In genomic region chr1:33756258-33757032, GRCm38 (mm10) we compare ENCODE assay signal across 8 mouse cellular contexts. TPM values are rescaled to one million over a fixed set of nuclear protein-coding genes. Genes with fewer than 3 reads are reported as not detected.
A peak's percentile ranks its signal among the peaks of the same experiment; 100 is the strongest.
DNase-seq lines count a peak whose midpoint lies in the region; ATAC-seq and TF ChIP-seq lines count a peak whose summit lies in the region.

No protein-coding gene starts in this region.

- no peak for ATAC-seq in heart, embryonic 13.5 days (ENCODE audit: extremely low read depth, insufficient number of reproducible peaks, low FRiP score, low TSS enrichment)
- no peak for ATAC-seq in forebrain, embryonic 11.5 days (replicated peaks; ENCODE audit: low FRiP score)
- 0 out of 2 replicates have a peak, but pooled peaks have one; percentile 19 for ATAC-seq in liver, embryonic 11.5 days (replicated peaks; ENCODE audit: low FRiP score)

- no peak for DNase-seq in heart, adult 18-20 months
- DNase-seq in ES-E14 (ENCODE audit: low read depth, low spot score), result no peak
- no peak for DNase-seq in forebrain, embryonic 11.5 days (ENCODE audit: low spot score)
- peak; percentile 47 for DNase-seq in liver, embryonic 11.5 days (ENCODE audit: low spot score)
- no peak for DNase-seq in right cerebral cortex, postnatal 4 days
- no peak for DNase-seq in adrenal gland, postnatal 36 days
- DNase-seq in frontal cortex, postnatal 25 days (ENCODE audit: low spot score in 2 of 2), result no peak

- peaks cover 23% of the 10 kb centered on the region for H3K36me3 ChIP-seq in heart, embryonic 13.5 days
- no peaks in the 10 kb centered on the region; the same call in 1 of the 2 replicates for H3K36me3 ChIP-seq in ES-E14 (ENCODE audit: control insufficient read depth, insufficient read depth, low read length, poor library complexity, severe bottlenecking)
- H3K36me3 ChIP-seq in forebrain, embryonic 11.5 days (ENCODE audit: control insufficient read depth, insufficient read depth, low read length), result no peaks in the 10 kb centered on the region
- peaks cover 5% of the 10 kb centered on the region; the same call in 1 of the 2 replicates for H3K36me3 ChIP-seq in liver, embryonic 11.5 days (ENCODE audit: control insufficient read depth, insufficient read depth, low read length)

- WGBS in heart, embryonic 13.5 days, result 20% methylated on average over 18 of the region's 18 CpGs
- WGBS in forebrain, embryonic 11.5 days, result 29% methylated on average over 18 of the region's 18 CpGs
- 20% methylated on average over 18 of the region's 18 CpGs for WGBS in liver, embryonic 11.5 days

- in situ Hi-C loops in ES-E14 (cut with MboI; ENCODE audit: low sequenced_read_pairs in 2 of 2, unreplicated experiment in 2 of 2), result no loop called here

- no peaks in the 10 kb centered on the region for H3K9me3 ChIP-seq in heart, embryonic 13.5 days
- H3K9me3 ChIP-seq in ES-E14 (ENCODE audit: control insufficient read depth, insufficient read depth, low read depth, low read length), result no peaks in the 10 kb centered on the region
- H3K9me3 ChIP-seq in forebrain, embryonic 11.5 days (ENCODE audit: control insufficient read depth, low read length), result no peaks in the 10 kb centered on the region
- H3K9me3 ChIP-seq in liver, embryonic 11.5 days (ENCODE audit: control insufficient read depth, low read length), result no peaks in the 10 kb centered on the region

- peak overlapping the region; percentile 92 for H3K4me2 ChIP-seq in heart, embryonic 13.5 days
- peak overlapping the region; percentile 86 for H3K4me2 ChIP-seq in forebrain, embryonic 11.5 days (ENCODE audit: low read depth, low read length, severe bottlenecking)
- H3K4me2 ChIP-seq in liver, embryonic 11.5 days, result peak overlapping the region; percentile 95

- H3K4me1 ChIP-seq in heart, embryonic 13.5 days, result peaks cover 41% of the 10 kb centered on the region
- peaks cover 5 to 6% of the 10 kb centered on the region in 2 experiments; a peak in 3 of 4 replicates for H3K4me1 ChIP-seq in ES-E14 (ENCODE audit: control insufficient read depth in 2 of 2, insufficient read depth in 2 of 2, low read length in 2 of 2, poor library complexity in 1 of 2)
- H3K4me1 ChIP-seq in forebrain, embryonic 11.5 days (replicated peaks; ENCODE audit: control insufficient read depth, insufficient read depth, low read length), result peaks cover 7% of the 10 kb centered on the region; the same call in 1 of the 2 replicates
- peaks cover 26% of the 10 kb centered on the region for H3K4me1 ChIP-seq in liver, embryonic 11.5 days (replicated peaks; ENCODE audit: control insufficient read depth, insufficient read depth, low read length)

- H3K9ac ChIP-seq in heart, embryonic 13.5 days, result peak overlapping the region; percentile 95
- no peak overlapping the region for H3K9ac ChIP-seq in ES-E14 (ENCODE audit: insufficient read depth, low read depth, low read length, poor library complexity, severe bottlenecking)
- H3K9ac ChIP-seq in forebrain, embryonic 11.5 days (ENCODE audit: low read length), result peak overlapping the region; percentile 81
- H3K9ac ChIP-seq in liver, embryonic 11.5 days (ENCODE audit: low read depth, low read length), result peak overlapping the region; percentile 83

- H3K27ac ChIP-seq in heart, embryonic 13.5 days (replicated peaks), result peak overlapping the region; percentile 80; the same call in 1 of the 2 replicates
- no peak overlapping the region for H3K27ac ChIP-seq in ES-E14 (ENCODE audit: insufficient read depth, low read depth, low read length, poor library complexity, severe bottlenecking)
- no peak overlapping the region for H3K27ac ChIP-seq in forebrain, embryonic 11.5 days (ENCODE audit: low read depth, low read length)
- H3K27ac ChIP-seq in liver, embryonic 11.5 days (ENCODE audit: low read depth, low read length), result peak overlapping the region; percentile 52

- H3K4me3 ChIP-seq in heart, embryonic 13.5 days, result peak overlapping the region; percentile 88
- peak overlapping the region; percentile 64 to 85; a peak in 3 of 4 replicates for H3K4me3 ChIP-seq in ES-E14 (ENCODE audit: insufficient read depth in 1 of 2, low read depth in 1 of 2, low read length in 2 of 2, poor library complexity in 1 of 2, severe bottlenecking in 1 of 2)
- H3K4me3 ChIP-seq in forebrain, embryonic 11.5 days (ENCODE audit: low read depth, low read length), result peak overlapping the region; percentile 58
- peak overlapping the region; percentile 67 for H3K4me3 ChIP-seq in liver, embryonic 11.5 days (ENCODE audit: low read depth, low read length)

- H3K27me3 ChIP-seq in heart, embryonic 13.5 days (replicated peaks), result no peaks in the 10 kb centered on the region
- no peaks in the 10 kb centered on the region for H3K27me3 ChIP-seq in forebrain, embryonic 11.5 days (ENCODE audit: control insufficient read depth, insufficient read depth, low read length)
- H3K27me3 ChIP-seq in liver, embryonic 11.5 days (replicated peaks; ENCODE audit: control insufficient read depth, insufficient read depth, low read length), result no peaks in the 10 kb centered on the region

TF ChIP-seq in ES-E14, 5 proteins besides CTCF, POLR2A, EP300 and RAD21:
- no peak for TF ChIP-seq ZC3H11A (IDR thresholded peaks at IDR 0.05; ENCODE audit: borderline replicate concordance, low read depth, low read length)
- no peak for TF ChIP-seq MAFK (IDR thresholded peaks at IDR 0.05; ENCODE audit: insufficient read depth, low read depth, low read length)
- TF ChIP-seq ZNF384 (IDR thresholded peaks at IDR 0.05; ENCODE audit: low read depth, low read length), result 0 out of 2 replicates have a peak, but pooled peaks have one; percentile 24
TF ChIP-seq in ES-E14: peak in this region for 1.

RNA-seq across cellular contexts. Expression of gene Bag2, which starts 1.1 kb away (rescaled TPM):
- polyA plus RNA-seq in heart, embryonic 13.5 days (2015; fragmentation: Nextera tagmentation; extraction: Ambion mirVana), result 69.4 and 82.4 TPM in 2 replicates
- 10 to 100 TPM; 34.4 to 39.9 TPM for total RNA-seq in heart, adult 18-20 months (2021)
- 5.2 and 14.8 TPM in 2 replicates for total RNA-seq in ES-E14 (2012; rRNA removed)
- polyA plus RNA-seq in forebrain, embryonic 11.5 days (2014; fragmentation: Nextera tagmentation; extraction: Ambion mirVana), result 33.9 and 34.0 TPM in 2 replicates
- polyA plus RNA-seq in liver, embryonic 11.5 days (2014; fragmentation: Nextera tagmentation; extraction: Ambion mirVana), result 103 and 108 TPM in 2 replicates
- total RNA-seq in adrenal gland, postnatal 36 days (2021), result 10 to 100 TPM; 14.6 to 17.0 TPM

RNA-seq across cellular contexts. Expression of gene Rab23, which starts 36.8 kb away (rescaled TPM):
- polyA plus RNA-seq in heart, embryonic 13.5 days (2015; fragmentation: Nextera tagmentation; extraction: Ambion mirVana), result 14.1 and 14.5 TPM in 2 replicates
- 10 to 100 TPM in 1 of 2 experiments, 1 to 10 TPM in 1; 7.8 to 10.4 TPM for total RNA-seq in heart, adult 18-20 months (2021)
- total RNA-seq in ES-E14 (2012; rRNA removed), result 20.6 and 20.7 TPM in 2 replicates
- 27.4 and 30.2 TPM in 2 replicates for polyA plus RNA-seq in forebrain, embryonic 11.5 days (2014; fragmentation: Nextera tagmentation; extraction: Ambion mirVana)
- polyA plus RNA-seq in liver, embryonic 11.5 days (2014; fragmentation: Nextera tagmentation; extraction: Ambion mirVana), result 10.1 and 11.6 TPM in 2 replicates
- 10 to 100 TPM; 10.3 to 11.9 TPM for total RNA-seq in adrenal gland, postnatal 36 days (2021)

RNA-seq across cellular contexts. Expression of gene Zfp451, which starts 58.0 kb away (rescaled TPM):
- polyA plus RNA-seq in heart, embryonic 13.5 days (2015; fragmentation: Nextera tagmentation; extraction: Ambion mirVana), result 12.4 and 14.6 TPM in 2 replicates
- 10 to 100 TPM; 11.7 to 12.5 TPM for total RNA-seq in heart, adult 18-20 months (2021)
- total RNA-seq in ES-E14 (2012; rRNA removed), result 27.7 and 30.1 TPM in 2 replicates
- 41.9 and 48.5 TPM in 2 replicates for polyA plus RNA-seq in forebrain, embryonic 11.5 days (2014; fragmentation: Nextera tagmentation; extraction: Ambion mirVana)
- polyA plus RNA-seq in liver, embryonic 11.5 days (2014; fragmentation: Nextera tagmentation; extraction: Ambion mirVana), result 20.4 and 24.7 TPM in 2 replicates
- total RNA-seq in adrenal gland, postnatal 36 days (2021), result 10 to 100 TPM; 35.3 to 38.5 TPM

Comparison
In these comparisons a context has a peak if more than half of its experiments do, and no peak if none do; other contexts are left out.
1. H3K27ac ChIP-seq: peak in heart, embryonic 13.5 days (single experiment) and liver, embryonic 11.5 days (single experiment); none in ES-E14 (single experiment) and forebrain, embryonic 11.5 days (single experiment).
2. Peak in every context shown above with its lines, with median percentiles within 50 percentile points of each other: H3K4me2 ChIP-seq and H3K4me3 ChIP-seq.